Mouse (Mus musculus): ENCODE measurements around the gene Ubqln4. TPM values are rescaled to one million over a fixed set of nuclear protein-coding genes. Genes with fewer than 3 reads are reported as not detected.

Gene Ubqln4
- polyA plus RNA-seq, 1 experiment from 2014 or later, result 43.5 TPM

DNA sequence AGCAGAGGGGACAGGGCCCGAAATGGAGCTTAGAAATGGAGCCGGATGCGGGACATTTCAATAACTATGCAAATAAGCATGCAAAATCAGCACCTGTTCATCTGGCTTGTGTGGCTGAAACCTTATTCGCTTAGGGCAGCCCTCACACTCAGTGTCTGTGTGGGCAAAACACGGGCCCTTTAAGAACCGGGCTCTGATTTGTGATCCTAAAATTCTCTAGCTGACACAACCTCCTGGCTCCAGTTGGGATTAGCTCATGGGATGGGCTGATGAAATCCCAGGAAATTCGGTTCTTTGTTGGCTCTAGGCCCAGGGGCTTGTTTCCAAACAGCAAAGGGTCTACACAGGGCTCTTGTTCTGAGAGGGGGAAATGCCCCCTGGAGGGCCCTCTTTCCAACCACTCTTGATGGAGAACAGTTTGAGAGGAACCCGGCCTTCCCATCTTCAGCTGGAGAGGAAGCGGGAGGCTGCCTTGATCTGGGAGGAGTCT lies 62.4 kb downstream of the Ubqln4 start:
- peak; percentile 42 for ATAC-seq
- 28% methylated on average over 9 of the region's 9 CpGs for WGBS
- no peak overlapping the region for H3K4me3 ChIP-seq (replicated peaks; ENCODE audit: low read length)
- H3K36me3 ChIP-seq (ENCODE audit: control insufficient read depth, insufficient read depth), result no peaks in the 10 kb centered on the region
- H3K9ac ChIP-seq (replicated peaks; ENCODE audit: low read depth, low read length), result no peak overlapping the region
- H3K4me1 ChIP-seq (replicated peaks; ENCODE audit: control insufficient read depth, insufficient read depth, low read length), result peaks cover 14% of the 10 kb centered on the region
- no peaks in the 10 kb centered on the region for H3K27me3 ChIP-seq (replicated peaks; ENCODE audit: control insufficient read depth, insufficient read depth, low read length)
- H3K4me2 ChIP-seq (ENCODE audit: low read length), result peak overlapping the region; percentile 12; the same call in 1 of the 2 replicates
- H3K27ac ChIP-seq (ENCODE audit: low read length), result no peak overlapping the region
- no peaks in the 10 kb centered on the region for H3K9me3 ChIP-seq (ENCODE audit: control insufficient read depth, low read length)

DNA sequence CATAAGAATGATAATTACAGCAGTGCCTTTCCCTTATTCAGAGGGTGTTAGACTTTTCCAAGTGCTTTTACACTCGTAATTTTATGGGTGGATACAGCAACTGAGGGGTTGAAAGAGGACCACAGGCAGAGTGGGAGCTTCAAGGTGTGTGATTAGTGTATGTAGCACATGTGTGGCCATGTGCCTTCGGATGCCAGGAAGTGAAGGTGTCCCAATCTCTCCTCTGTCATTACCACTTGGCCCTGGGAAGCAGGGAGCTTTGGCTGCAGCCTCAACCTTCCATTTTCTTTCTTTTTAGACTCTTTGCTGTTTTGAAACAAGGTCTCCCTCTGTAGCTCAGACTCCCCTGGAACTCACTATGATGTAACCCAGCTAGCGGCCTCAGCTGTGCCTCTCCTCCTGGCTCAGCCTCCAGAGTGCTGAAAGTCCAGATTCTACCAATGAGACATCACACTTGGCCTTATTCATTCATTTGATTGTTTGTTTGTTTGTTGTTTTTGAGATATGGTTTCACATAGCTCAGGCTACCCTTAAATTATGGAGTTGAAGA lies 63.5 kb downstream of the Ubqln4 start:
- Histone ChIP-seq H3K4me2 (ENCODE audit: low read length) (no peak overlapping the region), H3K4me1 (replicated peaks; ENCODE audit: control insufficient read depth, insufficient read depth, low read length) (peaks cover 14% of the 10 kb centered on the region), H3K4me3 (replicated peaks; ENCODE audit: low read length) (no peak overlapping the region), H3K9me3 (ENCODE audit: control insufficient read depth, low read length) (no peaks in the 10 kb centered on the region), H3K27me3 (replicated peaks; ENCODE audit: control insufficient read depth, insufficient read depth, low read length) (no peaks in the 10 kb centered on the region), H3K9ac (replicated peaks; ENCODE audit: low read depth, low read length) (no peak overlapping the region), H3K36me3 (ENCODE audit: control insufficient read depth, insufficient read depth) (no peaks in the 10 kb centered on the region), H3K27ac (ENCODE audit: low read length) (no peak overlapping the region)
- WGBS, result 78% methylated on average over 3 of the region's 3 CpGs
- no peak for ATAC-seq

DNA sequence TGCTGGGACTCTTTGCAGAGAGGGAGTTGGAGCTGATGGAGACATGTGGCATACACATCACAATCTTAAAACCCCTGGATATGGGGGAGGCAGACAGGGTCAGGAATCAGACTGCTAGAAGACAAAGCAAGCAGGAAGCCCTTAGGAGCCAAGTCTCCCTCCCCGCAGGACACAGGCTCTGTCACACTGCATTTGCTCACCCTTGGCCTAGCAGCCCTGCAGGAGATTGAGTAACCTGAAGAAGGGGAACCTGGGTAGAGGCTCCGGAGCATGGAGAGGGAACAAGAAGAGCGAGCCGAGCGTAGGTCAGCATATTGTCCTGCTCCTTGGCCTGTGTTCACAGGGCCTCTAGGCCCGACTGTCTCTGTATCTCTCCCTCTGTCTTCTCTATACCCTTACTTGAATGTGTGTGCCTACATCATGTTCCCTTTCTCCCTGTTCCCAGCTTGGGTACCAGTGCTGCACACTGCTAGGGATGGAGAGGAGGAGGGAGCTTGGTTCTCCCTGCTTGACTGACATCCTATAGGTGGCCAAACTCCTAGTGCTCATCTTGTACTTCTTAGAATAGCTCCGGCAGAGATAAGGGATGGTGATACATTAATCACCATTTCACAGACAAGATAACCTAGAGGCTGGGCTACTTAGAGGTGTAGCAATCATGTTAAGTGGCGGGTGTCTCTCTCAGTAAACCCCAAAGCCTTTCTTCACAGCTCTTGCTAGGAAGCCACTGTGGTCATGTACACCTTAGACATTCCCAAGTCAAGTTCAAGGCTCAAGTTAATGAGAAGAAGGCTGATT lies 64.7 kb downstream of the Ubqln4 start:
- WGBS, result 81% methylated on average over 8 of the region's 8 CpGs
- Histone ChIP-seq H3K27ac (ENCODE audit: low read length) (no peak overlapping the region), H3K4me1 (replicated peaks; ENCODE audit: control insufficient read depth, insufficient read depth, low read length) (peaks cover 14% of the 10 kb centered on the region), H3K4me2 (ENCODE audit: low read length) (no peak overlapping the region), H3K27me3 (replicated peaks; ENCODE audit: control insufficient read depth, insufficient read depth, low read length) (no peaks in the 10 kb centered on the region), H3K9me3 (ENCODE audit: control insufficient read depth, low read length) (no peaks in the 10 kb centered on the region), H3K9ac (replicated peaks; ENCODE audit: low read depth, low read length) (no peak overlapping the region), H3K36me3 (ENCODE audit: control insufficient read depth, insufficient read depth) (no peaks in the 10 kb centered on the region), H3K4me3 (replicated peaks; ENCODE audit: low read length) (no peak overlapping the region)
- no peak for ATAC-seq

MicroRNA genes within 50 kb of the gene (microRNA counts, 519-probe panel; counts per million panel counts)
- microRNA mmu-miR-1905, result not detected

Small RNA genes lying within 50 kb of the gene (microRNA-seq; reads per million reads assigned to microRNA genes)
- gene Mir1905, result not detected

Other genes with a start within 250 kb of the Ubqln4 start
- gene Glmp, start 228.7 kb upstream of the Ubqln4 start, polyA plus RNA-seq (2015; fragmentation: Nextera tagmentation; extraction: Ambion mirVana), result 93.0 and 94.4 TPM in 2 replicates
- gene Tmem79, start 217.6 kb upstream of the Ubqln4 start, polyA plus RNA-seq (2015; fragmentation: Nextera tagmentation; extraction: Ambion mirVana), result 1.4 TPM in 2 replicates
- 57.5 and 65.9 TPM in 2 replicates for gene Smg5, start 217.5 kb upstream of the Ubqln4 start, polyA plus RNA-seq (2015; fragmentation: Nextera tagmentation; extraction: Ambion mirVana)
- gene Paqr6, start 189.2 kb upstream of the Ubqln4 start, polyA plus RNA-seq (2015; fragmentation: Nextera tagmentation; extraction: Ambion mirVana), result 1.1 and 2.3 TPM in 2 replicates
- gene Bglap3, start 181.0 kb upstream of the Ubqln4 start, polyA plus RNA-seq (2015; fragmentation: Nextera tagmentation; extraction: Ambion mirVana), result not detected in 2 replicates
- gene Bglap2, start 175.1 kb upstream of the Ubqln4 start, polyA plus RNA-seq (2015; fragmentation: Nextera tagmentation; extraction: Ambion mirVana), result 2.2 TPM in 1 of 2 replicates, not detected in the other
- 1.1 TPM in 1 of 2 replicates, not detected in the other for gene Bglap, start 169.3 kb upstream of the Ubqln4 start, polyA plus RNA-seq (2015; fragmentation: Nextera tagmentation; extraction: Ambion mirVana)
- gene Pmf1, start 143.4 kb upstream of the Ubqln4 start, polyA plus RNA-seq (2015; fragmentation: Nextera tagmentation; extraction: Ambion mirVana), result 45.1 and 45.5 TPM in 2 replicates
- 36.2 and 37.1 TPM in 2 replicates for gene Slc25a44, start 128.6 kb upstream of the Ubqln4 start, polyA plus RNA-seq (2015; fragmentation: Nextera tagmentation; extraction: Ambion mirVana)
- gene Sema4a, start 92.6 kb upstream of the Ubqln4 start, polyA plus RNA-seq (2015; fragmentation: Nextera tagmentation; extraction: Ambion mirVana), result 16.5 and 25.8 TPM in 2 replicates
- 26.9 and 30.9 TPM in 2 replicates for gene Lmna, start 43.8 kb upstream of the Ubqln4 start, polyA plus RNA-seq (2015; fragmentation: Nextera tagmentation; extraction: Ambion mirVana)
- 46.1 and 47.8 TPM in 2 replicates for gene Mex3a, start 21.4 kb upstream of the Ubqln4 start, polyA plus RNA-seq (2015; fragmentation: Nextera tagmentation; extraction: Ambion mirVana)
- not detected in 2 replicates for gene Rab25, start 5.5 kb upstream of the Ubqln4 start, polyA plus RNA-seq (2015; fragmentation: Nextera tagmentation; extraction: Ambion mirVana)
- gene Lamtor2, start 684 bp upstream of the Ubqln4 start, polyA plus RNA-seq (2015; fragmentation: Nextera tagmentation; extraction: Ambion mirVana), result 149 and 193 TPM in 2 replicates
- 132 and 140 TPM in 2 replicates for gene Ssr2, start 22.1 kb downstream of the Ubqln4 start, polyA plus RNA-seq (2015; fragmentation: Nextera tagmentation; extraction: Ambion mirVana)
- gene Arhgef2, start 52.2 kb downstream of the Ubqln4 start, polyA plus RNA-seq (2015; fragmentation: Nextera tagmentation; extraction: Ambion mirVana), result 166 and 210 TPM in 2 replicates
- not detected in 2 replicates for gene Rxfp4, start 99.4 kb downstream of the Ubqln4 start, polyA plus RNA-seq (2015; fragmentation: Nextera tagmentation; extraction: Ambion mirVana)
- 107 and 109 TPM in 2 replicates for gene Khdc4, start 132.0 kb downstream of the Ubqln4 start, polyA plus RNA-seq (2015; fragmentation: Nextera tagmentation; extraction: Ambion mirVana)
- 43.2 and 52.6 TPM in 2 replicates for gene Rit1, start 163.1 kb downstream of the Ubqln4 start, polyA plus RNA-seq (2015; fragmentation: Nextera tagmentation; extraction: Ambion mirVana)
- gene Syt11, start 221.4 kb downstream of the Ubqln4 start, polyA plus RNA-seq (2015; fragmentation: Nextera tagmentation; extraction: Ambion mirVana), result 231 and 248 TPM in 2 replicates

All from forebrain, embryonic 16.5 days (tissue).